Mouse (Mus musculus): ENCODE data around the gene Cd38.
A peak's percentile ranks its signal among the peaks of the same experiment; 100 is the strongest.

Cd38 gene

GRCm38 (mm10) chr5:43947330-43947977 is 79.1 kb downstream of the Cd38 start:
- peak in 1 of 2 experiments; percentile 22 for DNase-seq (ENCODE audit: low spot score in 2 of 2)

- peak; percentile 29 to 34 for DNase-seq (ENCODE audit: low spot score in 2 of 2)
Observed at GRCm38 (mm10) chr5:43948111-43948743, 79.9 kb downstream of the Cd38 start.

GRCm38 (mm10) chr5:43948748-43949275 is 80.5 kb downstream of the Cd38 start:
- no peak for DNase-seq (ENCODE audit: low spot score in 2 of 2)

GRCm38 (mm10) chr5:43953241-43953640 is 84.9 kb downstream of the Cd38 start:
- no peak for DNase-seq (ENCODE audit: low spot score in 2 of 2)

GRCm38 (mm10) chr5:43959884-43960440 is 91.6 kb downstream of the Cd38 start:
- DNase-seq (ENCODE audit: low spot score in 2 of 2) = no peak

- no peak for DNase-seq (ENCODE audit: low spot score in 2 of 2)
Observed at GRCm38 (mm10) chr5:43961056-43961455, 92.7 kb downstream of the Cd38 start.
